Mouse (Mus musculus) limb, embryonic 10.5 days (tissue): ENCODE data around the gene Clip2. TPM values are rescaled to one million over a fixed set of nuclear protein-coding genes. Genes with fewer than 3 reads are reported as not detected.

Experiments
- DNase-seq: peaks from one replicate; pipeline ENCODE4 v3.0.0-alpha.2; 2017; ENCODE audit warnings: low spot score
- H3K27ac ChIP-seq: fragments of 300-500 bp; sonication (generic); 2 replicates; pipeline ENCODE4 v1.5.1; 2016; ENCODE audit warnings: mild to moderate bottlenecking
- H3K27me3 ChIP-seq: fragments of 300-500 bp; sonication (generic); 2 replicates; pipeline ENCODE4 v1.6.1; 2016; ENCODE audit warnings: low read depth, mild to moderate bottlenecking; ENCODE audit not compliant: poor library complexity, severe bottlenecking
- H3K36me3 ChIP-seq: fragments of 300-500 bp; sonication (generic); 2 replicates; pipeline ENCODE4 v1.6.1; 2016; ENCODE audit warnings: mild to moderate bottlenecking, moderate library complexity
- H3K4me1 ChIP-seq: fragments of 300-500 bp; sonication (generic); 2 replicates; pipeline ENCODE4 v1.6.1; 2016
- H3K4me3 ChIP-seq: fragments of 300-500 bp; sonication (generic); 2 replicates; pipeline ENCODE4 v1.5.1; 2016; ENCODE audit warnings: mild to moderate bottlenecking, moderate library complexity
- H3K9me3 ChIP-seq: fragments of 300-500 bp; sonication (generic); replicated peaks from 2 replicates; pipeline ENCODE4 v1.6.1; 2016; ENCODE audit warnings: mild to moderate bottlenecking
- WGBS: fragments of 180-500 bp; shearing (Covaris S2); methylation state at CpG from one replicate; pipeline ENCODE4 v1.1.7; 2016; 5-methylcytosine and 5-hydroxymethylcytosine counted together
- polyA plus RNA-seq: library from polyadenylated mRNA; unstranded; fragments of >200 nt; fragmentation: Nextera tagmentation; extraction: Ambion mirVana; gene quantifications from 2 replicates; pipeline ENCODE4 v1.2.1, GENCODE M21; 2016

The Clip2 gene
- polyA plus RNA-seq, 1 experiment from 2014 or later = 7.1 TPM

DNA sequence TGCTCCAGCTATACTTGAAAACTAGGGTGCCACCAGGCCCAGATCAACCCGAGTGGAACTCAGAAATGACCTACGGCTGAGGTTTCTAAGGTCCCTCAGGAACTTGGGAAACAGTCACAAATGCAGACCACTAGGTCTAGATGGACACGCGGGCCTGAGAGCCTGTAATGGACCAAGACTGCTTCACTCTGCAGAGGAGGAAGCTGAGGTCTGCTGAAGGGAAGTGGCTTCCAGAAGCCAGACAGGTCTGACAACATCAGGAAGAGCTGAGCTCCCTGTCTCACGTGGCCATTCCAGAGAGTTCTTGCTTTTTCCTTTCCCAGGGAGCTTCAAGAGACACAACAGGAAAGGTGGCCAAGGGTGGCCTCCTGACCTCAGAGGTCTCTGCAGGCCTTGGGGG, 43.3 kb downstream of the Clip2 start:
- Histone ChIP-seq H3K4me1 (no peaks in the 10 kb centered on the region; the same call in 1 of the 2 replicates), H3K36me3 (peaks cover 96% of the 10 kb centered on the region), H3K27me3 (no peaks in the 10 kb centered on the region), H3K4me3 (no peak overlapping the region), H3K27ac (no peak overlapping the region), H3K9me3 (no peaks in the 10 kb centered on the region)
- 89% methylated on average over 5 of the region's 5 CpGs for WGBS
- DNase-seq = no peak

DNA sequence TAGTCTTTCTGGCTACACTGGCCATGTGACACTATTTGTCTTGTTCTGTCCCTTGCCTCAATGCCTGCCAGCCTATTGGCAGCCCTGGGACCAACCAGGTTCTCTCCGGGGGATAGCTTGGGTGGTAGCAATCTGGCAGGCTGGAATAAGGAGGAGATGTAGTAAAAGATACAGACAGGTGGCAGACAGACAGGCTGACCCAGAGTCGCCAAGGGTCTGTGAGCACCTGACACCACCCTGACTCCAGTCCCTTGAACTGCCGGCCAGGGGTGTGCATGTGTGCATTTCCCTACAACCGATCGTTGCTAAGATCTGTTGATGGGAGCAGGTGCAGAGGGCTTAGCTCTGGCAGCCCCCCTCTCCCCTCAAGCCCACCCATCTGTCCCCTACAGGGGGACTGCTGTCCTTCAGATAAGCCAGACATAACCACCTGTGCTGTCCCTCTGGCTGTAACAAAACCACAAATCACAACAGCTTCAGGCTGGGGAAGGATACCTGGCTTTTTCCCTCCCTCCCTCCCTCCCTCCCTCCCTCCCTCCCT, 44.3 kb downstream of the Clip2 start:
- 82% methylated on average over 5 of the region's 5 CpGs for WGBS
- no peaks in the 10 kb centered on the region for H3K27me3 ChIP-seq
- no peaks in the 10 kb centered on the region for H3K9me3 ChIP-seq
- no peaks in the 10 kb centered on the region; the same call in 1 of the 2 replicates for H3K4me1 ChIP-seq
- H3K27ac ChIP-seq = no peak overlapping the region
- H3K36me3 ChIP-seq = peaks cover 96% of the 10 kb centered on the region
- H3K4me3 ChIP-seq = no peak overlapping the region
- no peak for DNase-seq

DNA sequence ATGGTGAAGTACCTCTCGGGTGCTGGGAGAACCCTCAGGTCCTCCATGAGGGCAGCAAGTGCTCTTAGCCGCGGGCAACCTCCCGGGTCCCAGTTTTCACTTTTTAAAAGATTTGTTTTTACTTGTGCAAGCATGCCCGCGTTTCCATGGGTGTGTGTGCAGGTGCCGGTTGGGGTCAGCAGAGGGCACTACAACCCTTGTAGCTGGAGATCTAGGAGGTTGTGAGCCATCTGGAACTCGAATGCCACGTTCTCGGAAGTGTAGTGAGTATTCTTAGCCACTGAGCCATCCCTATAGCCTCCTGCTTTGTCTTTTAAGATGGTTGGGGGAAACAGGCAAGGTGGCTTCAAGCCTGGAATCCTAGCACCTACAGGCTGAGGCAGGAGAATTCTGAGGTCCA, 44.9 kb downstream of the Clip2 start:
- no peak overlapping the region for H3K4me3 ChIP-seq
- peaks cover 96% of the 10 kb centered on the region for H3K36me3 ChIP-seq
- no peaks in the 10 kb centered on the region for H3K9me3 ChIP-seq
- DNase-seq = peak; percentile 74
- H3K4me1 ChIP-seq = no peaks in the 10 kb centered on the region; the same call in 1 of the 2 replicates
- 26% methylated on average over 10 of the region's 10 CpGs for WGBS
- no peaks in the 10 kb centered on the region for H3K27me3 ChIP-seq
- no peak overlapping the region for H3K27ac ChIP-seq

DNA sequence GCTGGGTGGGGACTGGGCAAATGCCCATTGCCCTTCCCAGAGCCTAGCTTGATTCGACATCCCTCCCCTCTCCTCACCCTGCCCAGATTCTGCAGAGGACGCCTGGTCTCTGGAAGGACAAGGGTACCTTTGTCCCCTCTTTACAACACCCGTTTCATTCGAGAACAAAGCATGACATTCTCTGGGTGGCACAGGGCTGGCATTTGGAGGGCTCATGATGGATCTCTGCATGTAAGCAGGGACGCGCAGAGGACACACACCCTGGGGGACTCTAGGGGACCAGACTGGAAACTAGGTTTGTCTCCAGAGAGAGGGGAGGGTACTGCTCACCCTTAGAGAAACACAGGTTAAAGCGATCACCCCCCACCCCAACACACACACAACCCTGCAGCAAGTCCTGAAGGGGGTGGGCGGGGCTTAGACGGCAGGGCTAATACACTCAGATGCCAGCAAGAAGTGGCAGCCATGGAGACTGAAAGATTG, 46.4 kb downstream of the Clip2 start:
- DNase-seq = no peak
- Histone ChIP-seq H3K4me1 (no peaks in the 10 kb centered on the region; the same call in 1 of the 2 replicates), H3K27me3 (no peaks in the 10 kb centered on the region), H3K9me3 (no peaks in the 10 kb centered on the region), H3K27ac (no peak overlapping the region), H3K4me3 (no peak overlapping the region), H3K36me3 (peaks cover 96% of the 10 kb centered on the region)
- 81% methylated on average over 9 of the region's 9 CpGs for WGBS

DNA sequence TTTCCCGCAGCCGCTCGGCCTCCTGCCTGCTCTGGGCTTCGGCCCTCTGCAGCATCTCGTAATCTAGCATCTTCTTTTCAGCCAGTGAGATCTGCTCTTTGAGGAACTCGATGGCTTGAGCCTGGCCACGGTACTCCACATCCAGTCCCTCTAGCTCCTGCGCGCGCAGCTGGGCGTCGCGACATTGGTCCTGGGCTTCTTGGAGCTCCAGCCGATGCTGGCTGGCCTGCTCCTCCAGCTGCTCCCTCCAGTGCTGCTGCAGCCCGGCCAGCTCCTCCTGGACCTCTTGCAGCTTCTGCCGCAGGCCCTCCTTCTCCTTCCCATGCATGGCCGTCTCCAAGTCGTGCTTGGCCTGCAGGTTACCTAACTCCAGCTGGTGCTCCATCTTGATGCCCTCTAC, 49.6 kb downstream of the Clip2 start:
- no peak for DNase-seq
- no peaks in the 10 kb centered on the region for H3K27me3 ChIP-seq
- 93% methylated on average over 18 of the region's 18 CpGs for WGBS
- peaks cover 95% of the 10 kb centered on the region for H3K36me3 ChIP-seq
- no peaks in the 10 kb centered on the region; the same call in 1 of the 2 replicates for H3K4me1 ChIP-seq
- H3K4me3 ChIP-seq = no peak overlapping the region
- no peak overlapping the region for H3K27ac ChIP-seq
- no peaks in the 10 kb centered on the region for H3K9me3 ChIP-seq

DNA sequence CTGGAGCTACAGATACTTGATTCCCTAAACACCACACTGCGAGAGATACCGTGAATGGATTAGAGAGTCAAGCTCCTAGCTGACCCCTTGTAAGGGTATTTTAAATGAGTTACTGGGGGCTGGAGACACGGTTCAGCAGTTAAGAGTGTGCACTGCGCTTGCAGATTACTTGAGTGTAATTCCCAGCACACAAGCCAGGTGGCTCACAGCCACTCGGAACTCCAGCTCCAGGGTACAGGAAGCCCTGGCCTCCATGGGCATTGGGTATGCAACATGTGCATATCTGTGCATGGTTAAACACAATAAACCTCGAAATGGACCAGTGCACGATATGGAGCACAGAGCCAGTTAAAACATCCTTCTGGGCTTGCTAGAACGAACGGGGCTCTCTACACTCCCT, 50.8 kb downstream of the Clip2 start:
- no peaks in the 10 kb centered on the region for H3K4me1 ChIP-seq
- H3K4me3 ChIP-seq = no peak overlapping the region
- H3K9me3 ChIP-seq = no peaks in the 10 kb centered on the region
- peaks cover 95% of the 10 kb centered on the region for H3K36me3 ChIP-seq
- H3K27ac ChIP-seq = no peak overlapping the region
- no peak for DNase-seq
- 92% methylated on average over 9 of the region's 9 CpGs for WGBS
- no peaks in the 10 kb centered on the region for H3K27me3 ChIP-seq

DNA sequence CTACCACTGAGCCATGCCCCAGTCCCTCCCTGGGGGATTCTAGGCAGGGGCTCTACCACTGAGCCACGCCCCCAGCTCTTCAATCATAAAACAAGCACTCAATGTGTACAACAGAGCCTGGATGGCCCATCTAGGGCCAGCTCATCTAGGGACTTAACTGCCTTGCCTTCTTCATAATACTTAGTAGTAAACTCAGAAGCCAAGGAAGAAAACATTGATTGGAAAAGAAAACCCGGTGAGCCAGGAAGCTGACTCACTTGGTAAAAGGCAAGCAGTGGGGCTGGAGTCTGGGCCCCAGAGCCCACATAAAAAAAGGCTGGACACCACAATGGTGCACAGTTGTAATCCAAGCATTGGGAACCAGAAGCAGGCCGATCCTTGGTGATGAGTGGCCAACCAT, 51.6 kb downstream of the Clip2 start:
- H3K4me1 ChIP-seq = no peaks in the 10 kb centered on the region
- peaks cover 95% of the 10 kb centered on the region for H3K36me3 ChIP-seq
- H3K9me3 ChIP-seq = no peaks in the 10 kb centered on the region
- 93% methylated on average over 3 of the region's 3 CpGs for WGBS
- no peak for DNase-seq
- H3K27me3 ChIP-seq = no peaks in the 10 kb centered on the region
- no peak overlapping the region for H3K27ac ChIP-seq
- H3K4me3 ChIP-seq = no peak overlapping the region

DNA sequence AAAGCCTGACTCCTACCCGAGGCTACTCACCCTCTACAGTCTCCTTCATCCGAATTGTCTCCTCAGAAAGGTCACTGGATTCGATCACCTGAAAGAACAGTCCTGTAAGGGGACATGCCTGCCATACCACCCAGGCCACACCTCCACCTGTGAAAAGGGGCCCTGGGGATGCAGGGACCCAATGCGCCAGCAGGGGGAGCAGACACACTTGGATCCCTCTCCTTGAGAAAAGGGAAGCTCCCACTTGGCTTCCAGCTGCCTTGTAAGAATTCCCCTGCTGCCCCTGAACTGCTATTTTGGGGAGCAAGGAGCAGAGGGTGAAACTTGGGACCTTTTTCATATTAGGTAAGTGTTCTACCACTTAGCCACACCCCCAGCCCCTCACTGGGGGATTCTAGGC, 52.2 kb downstream of the Clip2 start:
- 77% methylated on average over 4 of the region's 4 CpGs for WGBS
- Histone ChIP-seq H3K27me3 (no peaks in the 10 kb centered on the region), H3K4me1 (no peaks in the 10 kb centered on the region), H3K36me3 (peaks cover 98% of the 10 kb centered on the region), H3K4me3 (no peak overlapping the region), H3K9me3 (no peaks in the 10 kb centered on the region), H3K27ac (no peak overlapping the region)
- peak; percentile 64 for DNase-seq

DNA sequence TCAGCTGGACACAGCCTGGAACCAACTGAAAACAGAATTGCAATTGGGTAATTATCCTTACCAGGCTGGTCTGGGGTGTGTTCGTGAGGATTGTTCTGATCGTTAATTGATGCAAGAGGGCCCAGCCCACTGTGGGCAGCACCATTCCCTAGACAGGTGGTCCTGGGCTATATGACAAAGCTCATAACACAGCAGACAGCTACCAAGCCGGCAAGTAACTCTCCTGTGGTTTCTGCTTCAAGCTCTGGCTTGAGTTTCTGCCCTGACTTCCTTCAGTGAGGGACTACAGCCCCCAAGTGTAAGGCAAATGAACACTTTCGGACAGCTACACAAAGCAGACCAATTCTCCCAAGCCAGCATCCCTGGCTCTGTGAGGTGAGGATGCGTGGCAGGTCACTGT, 55.2 kb downstream of the Clip2 start:
- peaks cover 2% of the 10 kb centered on the region for H3K4me1 ChIP-seq
- no peaks in the 10 kb centered on the region for H3K27me3 ChIP-seq
- peaks cover 98% of the 10 kb centered on the region for H3K36me3 ChIP-seq
- DNase-seq = no peak
- H3K9me3 ChIP-seq = no peaks in the 10 kb centered on the region
- WGBS = 94% methylated on average over 5 of the region's 5 CpGs
- H3K27ac ChIP-seq = no peak overlapping the region
- no peak overlapping the region for H3K4me3 ChIP-seq

DNA sequence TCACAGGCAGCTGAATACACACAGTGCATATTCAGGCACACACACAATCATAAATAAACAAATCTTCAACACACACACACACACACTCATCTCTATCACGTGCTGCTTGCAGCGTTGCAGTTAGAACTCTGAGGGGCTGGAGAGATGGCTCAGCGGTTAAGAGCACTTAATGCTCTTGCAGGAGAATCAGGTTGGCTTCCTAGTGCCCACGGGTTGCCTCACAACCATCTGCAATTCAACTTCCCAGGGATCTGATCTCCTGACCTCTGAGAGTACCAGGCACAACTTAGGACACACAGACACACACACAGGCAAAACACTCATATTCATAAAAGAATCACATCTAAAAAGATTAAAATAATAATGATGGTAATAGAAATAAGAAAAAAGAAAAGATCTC, 56.4 kb downstream of the Clip2 start:
- no peaks in the 10 kb centered on the region for H3K27me3 ChIP-seq
- H3K36me3 ChIP-seq = peaks cover 98% of the 10 kb centered on the region
- peaks cover 4% of the 10 kb centered on the region for H3K4me1 ChIP-seq
- no peak overlapping the region for H3K27ac ChIP-seq
- H3K4me3 ChIP-seq = no peak overlapping the region
- no peak for DNase-seq
- WGBS = 82% methylated on average over 4 of the region's 4 CpGs
- H3K9me3 ChIP-seq = no peaks in the 10 kb centered on the region

DNA sequence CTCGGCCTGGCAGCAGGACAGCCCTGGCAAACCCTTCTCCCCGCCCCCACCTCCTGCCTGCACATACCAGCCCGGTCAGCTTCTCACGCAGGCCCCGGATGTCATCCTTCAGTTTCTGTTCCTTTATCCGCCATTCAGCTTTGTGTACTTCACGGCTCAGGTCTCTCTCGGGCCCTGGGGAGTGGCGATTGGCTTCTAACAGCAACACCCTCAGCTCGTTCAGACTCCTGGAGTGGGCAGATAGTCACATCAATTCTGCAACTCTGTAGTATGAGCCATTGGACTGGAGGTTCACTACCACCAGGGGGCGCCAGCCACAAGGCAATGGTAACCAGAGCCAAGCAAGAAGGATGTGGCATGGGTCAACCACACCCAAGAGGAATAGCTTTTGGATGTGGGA, 58.1 kb downstream of the Clip2 start:
- DNase-seq = peak; percentile 92
- Histone ChIP-seq H3K4me1 (peaks cover 16% of the 10 kb centered on the region), H3K4me3 (no peak overlapping the region), H3K9me3 (no peaks in the 10 kb centered on the region), H3K36me3 (peaks cover 100% of the 10 kb centered on the region), H3K27ac (no peak overlapping the region), H3K27me3 (no peaks in the 10 kb centered on the region)
- WGBS = 61% methylated on average over 11 of the region's 11 CpGs

DNA sequence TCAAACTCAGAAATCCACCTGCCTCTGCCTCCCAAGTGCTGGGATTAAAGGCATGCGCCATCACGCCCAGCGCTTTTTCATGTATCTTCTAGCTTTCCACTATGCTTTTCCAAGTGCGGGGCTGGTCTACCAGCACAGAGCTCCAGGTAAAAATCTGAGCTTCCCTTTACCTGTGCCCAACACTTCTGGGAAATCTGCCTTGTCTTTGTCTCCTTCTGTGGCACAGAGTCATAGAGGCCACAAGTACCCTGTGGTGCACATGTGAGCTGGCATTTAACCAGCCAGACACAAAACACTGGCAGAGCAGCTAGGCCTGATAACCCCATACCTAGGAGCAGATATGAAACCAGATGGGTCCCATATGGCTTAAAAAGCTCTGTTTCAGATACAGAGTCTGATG, 59.3 kb downstream of the Clip2 start:
- H3K9me3 ChIP-seq = no peaks in the 10 kb centered on the region
- DNase-seq = no peak
- H3K27me3 ChIP-seq = no peaks in the 10 kb centered on the region
- no peak overlapping the region for H3K27ac ChIP-seq
- 98% methylated on average over 4 of the region's 4 CpGs for WGBS
- H3K4me1 ChIP-seq = peaks cover 25% of the 10 kb centered on the region
- no peak overlapping the region for H3K4me3 ChIP-seq
- peaks cover 90% of the 10 kb centered on the region for H3K36me3 ChIP-seq

DNA sequence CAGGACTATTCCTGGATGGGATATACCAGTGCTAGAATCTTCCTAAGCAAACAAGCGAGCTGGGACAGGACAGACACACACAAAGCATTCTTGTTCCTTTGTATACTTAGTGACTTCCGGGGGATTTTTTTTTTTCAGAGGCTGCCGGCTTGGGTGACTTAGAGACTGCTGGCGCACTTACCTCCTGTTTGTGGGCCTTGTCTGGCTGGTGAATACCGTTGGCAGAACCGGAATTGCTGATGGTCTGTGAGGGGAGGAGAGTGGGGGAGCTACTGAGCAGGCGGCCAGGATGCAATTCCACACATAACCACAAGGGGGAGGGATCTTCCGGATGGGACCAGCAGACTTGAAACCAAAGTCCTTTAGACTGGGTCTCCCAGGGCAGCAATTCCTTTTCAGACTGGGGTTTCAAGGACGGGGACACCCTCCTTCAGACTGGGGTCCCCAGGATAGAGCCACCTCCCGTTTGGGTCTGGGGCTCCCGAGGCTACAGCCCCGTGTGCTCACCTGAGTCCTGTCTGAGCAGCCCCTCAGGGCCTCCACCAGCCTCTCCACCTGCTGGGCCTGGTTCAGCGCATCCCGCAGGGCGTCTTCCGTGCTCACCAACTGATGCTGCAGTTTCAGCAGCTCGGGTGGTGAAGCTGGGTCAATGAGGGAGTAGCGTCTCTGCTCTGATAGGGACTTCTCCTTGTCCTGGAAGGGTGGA, 60.4 kb downstream of the Clip2 start:
- H3K4me3 ChIP-seq = no peak overlapping the region
- 27% methylated on average over 18 of the region's 18 CpGs for WGBS
- peaks cover 79% of the 10 kb centered on the region for H3K36me3 ChIP-seq
- H3K9me3 ChIP-seq = no peaks in the 10 kb centered on the region
- H3K27ac ChIP-seq = peak overlapping the region; percentile 10; the same call in 1 of the 2 replicates
- no peaks in the 10 kb centered on the region for H3K27me3 ChIP-seq
- H3K4me1 ChIP-seq = peaks cover 26% of the 10 kb centered on the region
- DNase-seq = peak; percentile 89
